7 mouse cellular contexts compared by ENCODE assay signal in genomic region chr1:153746728-153747127, GRCm38 (mm10). TPM values are rescaled to one million over a fixed set of nuclear protein-coding genes. Genes with fewer than 3 reads are reported as not detected.
DNase-seq lines count a peak whose midpoint lies in the region; ATAC-seq and TF ChIP-seq lines count a peak whose summit lies in the region.

No protein-coding gene starts in this region.

- no peak for TF ChIP-seq POLR2A in CH12.LX (IDR thresholded peaks at IDR 0.05; ENCODE audit: low read depth, low read length)
- TF ChIP-seq POLR2A in lung, adult 2 months (IDR thresholded peaks at IDR 0.05; ENCODE audit: borderline replicate concordance, extremely low read depth, low read depth, low read length): no peak

- peak; percentile 24 for ATAC-seq in forebrain, embryonic 14.5 days

- TF ChIP-seq CTCF in CH12.LX (conservative IDR thresholded peaks at IDR 0.05 in 1 of 2, IDR thresholded peaks at IDR 0.05 in 1 of 2; ENCODE audit: low read depth in 2 of 2, low read length in 2 of 2): peak; percentile 64 to 97
- TF ChIP-seq CTCF in lung, adult 2 months (IDR thresholded peaks at IDR 0.05; ENCODE audit: insufficient read depth, low read length): peak; percentile 93

- no peak overlapping the region for H3K9ac ChIP-seq in CH12.LX (ENCODE audit: insufficient read depth, low read depth)
- peak overlapping the region; percentile 9; the same call in 1 of the 2 replicates for H3K9ac ChIP-seq in forebrain, embryonic 14.5 days (ENCODE audit: low read length)

- 3% methylated on average over 12 of the region's 12 CpGs for WGBS in forebrain, embryonic 14.5 days
- 5% methylated on average over 12 of the region's 12 CpGs for WGBS in lung, adult 2 months

- no peak overlapping the region for H3K27ac ChIP-seq in CH12.LX (ENCODE audit: insufficient read depth, low read depth)
- no peak overlapping the region for H3K27ac ChIP-seq in forebrain, embryonic 14.5 days (ENCODE audit: low read depth, low read length)

- in situ Hi-C loops in CH12.LX (cut with MboI; ENCODE audit: low pct_ligation_motif_present, low pct_unique_long_range_greater_than_20kb, low sequenced_read_pairs): loop anchor here (5.0 kb wide), 2 partner anchors 56 to 189 kb away; no protein-coding TSS in a partner anchor

- peak; percentile 82 to 84 for DNase-seq in B cell, adult 2 months
- DNase-seq in CH12.LX (ENCODE audit: extremely low read depth): peak; percentile 76
- DNase-seq in c-Kit-positive CD71-positive TER-119-negative erythroid progenitor cells, embryonic 14.5 days (ENCODE audit: low read depth): peak; percentile 58
- DNase-seq in forebrain, embryonic 14.5 days (ENCODE audit: low spot score): peak; percentile 87
- peak; percentile 47 to 73 for DNase-seq in kidney, adult 8-10 months
- DNase-seq in lung, adult 2 months: peak; percentile 58
- DNase-seq in retina, embryonic 14.5 days (ENCODE audit: low spot score): peak; percentile 96

- no peaks in the 10 kb centered on the region for H3K36me3 ChIP-seq in CH12.LX (replicated peaks in 1 of 2; ENCODE audit: control insufficient read depth in 1 of 2, insufficient read depth in 1 of 2, low read length in 1 of 2)
- H3K36me3 ChIP-seq in forebrain, embryonic 14.5 days (ENCODE audit: control insufficient read depth, insufficient read depth, low read length): peaks cover 16% of the 10 kb centered on the region

- TF ChIP-seq RAD21 in CH12.LX (IDR thresholded peaks at IDR 0.05; ENCODE audit: low read depth, low read length): peak; percentile 98

- H3K9me3 ChIP-seq in CH12.LX (replicated peaks; ENCODE audit: low read length): no peaks in the 10 kb centered on the region
- no peaks in the 10 kb centered on the region for H3K9me3 ChIP-seq in forebrain, embryonic 14.5 days (replicated peaks; ENCODE audit: control insufficient read depth, low read length)

- TF ChIP-seq EP300 in CH12.LX (IDR thresholded peaks at IDR 0.05; ENCODE audit: low read length): no peak

- peak overlapping the region; percentile 7; the same call in 1 of the 2 replicates for H3K4me2 ChIP-seq in CH12.LX (ENCODE audit: insufficient read depth, low read depth, poor library complexity, severe bottlenecking)
- no peak overlapping the region for H3K4me2 ChIP-seq in forebrain, embryonic 14.5 days (ENCODE audit: low read length)

- no peaks in the 10 kb centered on the region for H3K27me3 ChIP-seq in CH12.LX (replicated peaks)
- no peaks in the 10 kb centered on the region for H3K27me3 ChIP-seq in forebrain, embryonic 14.5 days (replicated peaks; ENCODE audit: control insufficient read depth, insufficient read depth, low read length)

- H3K79me2 ChIP-seq in CH12.LX (replicated peaks; ENCODE audit: control insufficient read depth, extremely low read depth, insufficient read depth, poor library complexity, severe bottlenecking): no peaks in the 10 kb centered on the region

- no peak overlapping the region for H3K4me3 ChIP-seq in CH12.LX (replicated peaks in 1 of 3; ENCODE audit: low read depth in 2 of 3, low read length in 2 of 3, poor library complexity in 1 of 3)
- H3K4me3 ChIP-seq in forebrain, embryonic 14.5 days (ENCODE audit: low read depth, low read length): no peak overlapping the region
- H3K4me3 ChIP-seq in lung, adult 2 months (replicated peaks; ENCODE audit: extremely low read depth, low read depth, low read length): no peak overlapping the region

- dilution Hi-C loops in CH12.LX (cut with MboI; ENCODE audit: extremely low pct_ligation_motif_present, extremely low pct_unique_long_range_greater_than_20kb, low sequenced_read_pairs): no loop called here

- H3K4me1 ChIP-seq in CH12.LX (ENCODE audit: control insufficient read depth in 1 of 2, insufficient read depth in 2 of 2): peaks cover 3 to 29% of the 10 kb centered on the region in 2 experiments; a peak in 3 of 4 replicates
- peaks cover 16% of the 10 kb centered on the region for H3K4me1 ChIP-seq in forebrain, embryonic 14.5 days (ENCODE audit: control insufficient read depth, insufficient read depth, low read length)
- peaks cover 11% of the 10 kb centered on the region; the same call in 1 of the 2 replicates for H3K4me1 ChIP-seq in lung, adult 2 months (ENCODE audit: control insufficient read depth, insufficient read depth, low read length)

TF ChIP-seq in CH12.LX, 34 proteins besides CTCF, POLR2A, EP300 and RAD21:
- 0 out of 2 replicates have a peak, but pooled peaks have one; percentile 22 for TF ChIP-seq NRF1 (IDR thresholded peaks at IDR 0.05; ENCODE audit: low read depth, low read length)
- TF ChIP-seq ZMIZ1 (IDR thresholded peaks at IDR 0.05; ENCODE audit: low read depth, low read length): no peak
- TF ChIP-seq SMC3 (IDR thresholded peaks at IDR 0.05; ENCODE audit: low read depth, low read length): peak; percentile 94
- peak; percentile 94 for TF ChIP-seq ZC3H11A (IDR thresholded peaks at IDR 0.05; ENCODE audit: low read depth, low read length)
TF ChIP-seq in CH12.LX: peak in this region for 3.

RNA-seq across cellular contexts. Expression of gene Rnasel, which starts 2.5 kb away (rescaled TPM):
- total RNA-seq in CH12.LX (2012; rRNA removed) (7.5 and 8.4 TPM in 2 replicates), CH12.LX (2014; rRNA removed) (9.2 and 9.7 TPM in 2 replicates)
- 18.8 and 19.8 TPM in 2 replicates for polyA plus RNA-seq in CH12.LX (2012; ENCODE audit: insufficient read length, low read depth)
- 29.9 and 37.3 TPM in 2 replicates for polyA plus RNA-seq in forebrain, embryonic 14.5 days (2014; fragmentation: Nextera tagmentation; extraction: Ambion mirVana)
- polyA plus RNA-seq in lung, adult 2 months (2012; rRNA removed): 4.7 and 10.1 TPM in 2 replicates

RNA-seq across cellular contexts. Expression of gene Rgs16, which starts 6.6 kb away (rescaled TPM):
- total RNA-seq in CH12.LX (2012; rRNA removed): 0.21 and 0.25 TPM in 2 replicates
- total RNA-seq in CH12.LX (2014; rRNA removed): 0.15 TPM in 2 replicates
- 0.26 TPM in 1 of 2 replicates, not detected in the other for polyA plus RNA-seq in CH12.LX (2012; ENCODE audit: insufficient read length, low read depth)
- 20.0 and 22.9 TPM in 2 replicates for polyA plus RNA-seq in forebrain, embryonic 14.5 days (2014; fragmentation: Nextera tagmentation; extraction: Ambion mirVana)
- polyA plus RNA-seq in lung, adult 2 months (2012; rRNA removed): 0.71 and 0.76 TPM in 2 replicates

Comparison
In these comparisons a context has a peak if more than half of its experiments do, and no peak if none do; other contexts are left out.
1. RNA of gene Rgs16, which starts 6.6 kb away (polyA plus RNA-seq): 20.0 to 22.9 TPM in forebrain, embryonic 14.5 days; 0.71 to 0.76 TPM in lung, adult 2 months and 0.26 TPM in CH12.LX; every median in the first group is over 10 times any median in the second.
2. Peak in every context shown above with its lines, with median percentiles within 50 percentile points of each other: DNase-seq.